Mouse (Mus musculus) ES-E14 (cell line): Measurements from ENCODE around the gene Uvrag. TPM values are rescaled to one million over a fixed set of nuclear protein-coding genes. Genes with fewer than 3 reads are reported as not detected.
A peak's percentile ranks its signal among the peaks of the same experiment; 100 is the strongest.

Source experiments
- DNase-seq: peaks from one replicate; pipeline ENCODE4 v3.0.0-alpha.2; 2013; ENCODE audit warnings: low read depth, low spot score
- H3K27ac ChIP-seq: 2 replicates; pipeline ENCODE4 v1.5.1; 2012; ENCODE audit warnings: low read depth, mild to moderate bottlenecking, low read length, moderate library complexity, mixed read lengths; ENCODE audit not compliant: poor library complexity, insufficient read depth, severe bottlenecking
- H3K36me3 ChIP-seq: 2 replicates; pipeline ENCODE4 v1.6.1; 2012; ENCODE audit warnings: mild to moderate bottlenecking, low read length, moderate library complexity, mixed read lengths; ENCODE audit not compliant: control insufficient read depth, poor library complexity, insufficient read depth, severe bottlenecking
- H3K4me1 ChIP-seq, 2 experiments: fragments of 150-350 bp in 1 of 2; sonication (generic) in 1 of 2; 2 replicates each; pipeline ENCODE4 v1.6.1; 2012; ENCODE audit warnings: low read length in 2 of 2, mild to moderate bottlenecking in 1 of 2, mixed read lengths in 1 of 2; ENCODE audit not compliant: control insufficient read depth in 2 of 2, insufficient read depth in 2 of 2, poor library complexity in 1 of 2
- H3K4me3 ChIP-seq, 2 experiments: fragments of 150-350 bp in 1 of 2; sonication (generic) in 1 of 2; 2 replicates each; pipeline ENCODE4 v1.5.1; 2012; ENCODE audit warnings: low read length in 2 of 2, low read depth in 1 of 2, mild to moderate bottlenecking in 1 of 2, mixed read lengths in 1 of 2; ENCODE audit not compliant: insufficient read depth in 1 of 2, poor library complexity in 1 of 2, severe bottlenecking in 1 of 2
- H3K9ac ChIP-seq: 2 replicates; pipeline ENCODE4 v1.6.1; 2012; ENCODE audit warnings: low read depth, mild to moderate bottlenecking, low read length, mixed read lengths; ENCODE audit not compliant: poor library complexity, insufficient read depth, severe bottlenecking
- H3K9me3 ChIP-seq: fragments of 150-350 bp; sonication (generic); 2 replicates; pipeline ENCODE4 v1.6.1; 2012; ENCODE audit warnings: low read depth, mild to moderate bottlenecking, low read length; ENCODE audit not compliant: control insufficient read depth, insufficient read depth
- CHD2 ChIP-seq: IDR thresholded peaks from 2 replicates; pipeline ENCODE4 v1.6.1; 2014; ENCODE audit warnings: mild to moderate bottlenecking, low read depth, low read length, inconsistent platforms
- HCFC1 ChIP-seq: IDR thresholded peaks from 2 replicates; pipeline ENCODE4 v1.6.1; 2012; ENCODE audit warnings: low read length, inconsistent platforms, borderline replicate concordance; ENCODE audit not compliant: insufficient read depth
- MAFK ChIP-seq: IDR thresholded peaks from 2 replicates; pipeline ENCODE4 v1.6.1; 2014; ENCODE audit warnings: mild to moderate bottlenecking, low read depth, low read length, inconsistent platforms; ENCODE audit not compliant: insufficient read depth
- ZC3H11A ChIP-seq: IDR thresholded peaks from 2 replicates; pipeline ENCODE4 v1.6.1; 2012; ENCODE audit warnings: low read depth, mild to moderate bottlenecking, inconsistent platforms, low read length, borderline replicate concordance
- ZNF384 ChIP-seq: IDR thresholded peaks from 2 replicates; pipeline ENCODE4 v1.6.1; 2012; ENCODE audit warnings: low read depth, low read length, inconsistent platforms
- in situ Hi-C, 2 experiments: fragments of 600-800 bp; cut with MboI; formaldehyde crosslinking; loops; one replicate each; pipeline ENCODE4 v1.15.1; 2025; ENCODE audit warnings: low sequenced_read_pairs in 2 of 2, inconsistent platforms in 1 of 2; ENCODE audit not compliant: unreplicated experiment in 2 of 2
- total RNA-seq: library from RNA; depleted of rRNA; stranded (reverse); fragments of 300-350 nt; gene quantifications from 2 replicates; pipeline ENCODE4 v1.2.3, GENCODE M21; 2012; rRNA removed

The Uvrag gene
- total RNA-seq, 1 experiment: 14.6 TPM

DNA sequence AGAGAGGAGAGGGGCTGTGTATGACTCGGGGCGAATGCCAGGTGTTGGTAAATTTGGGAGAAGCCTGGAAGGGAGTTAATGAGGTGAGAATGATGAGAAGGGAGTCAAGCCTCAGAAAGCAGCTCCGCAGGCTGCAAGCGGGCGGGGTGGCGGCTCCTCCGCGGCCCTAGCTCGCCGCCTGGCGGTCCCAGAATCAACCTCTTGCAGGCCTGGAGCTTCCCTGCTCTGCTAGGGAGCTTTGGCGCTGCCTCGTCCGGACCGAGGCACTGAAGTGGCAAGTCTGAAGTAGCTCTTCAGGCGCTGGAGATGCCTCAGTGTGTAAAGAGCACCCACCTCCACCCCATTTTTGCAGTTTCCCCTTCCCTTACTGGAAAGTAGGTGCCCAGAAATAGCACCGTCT lies 303.0 kb downstream of the Uvrag start:
- in situ Hi-C loops: loop anchor here in 1 of 2 experiments (25.0 kb wide), 1 partner anchor 574 kb away; no protein-coding TSS in a partner anchor
- no peak for DNase-seq
- H3K9ac ChIP-seq: no peak overlapping the region
- H3K4me1 ChIP-seq: peaks cover 0 to 5% of the 10 kb centered on the region in 2 experiments; a peak in 1 of 4 replicates
- H3K4me3 ChIP-seq: peak overlapping the region in 1 of 2 experiments; percentile 52; a peak in 2 of 4 replicates
- no peaks in the 10 kb centered on the region for H3K36me3 ChIP-seq
- TF ChIP-seq ZNF384 (no peak), HCFC1 (no peak), MAFK (no peak), ZC3H11A (no peak), CHD2 (no peak)
- H3K27ac ChIP-seq: no peak overlapping the region
- H3K9me3 ChIP-seq: no peaks in the 10 kb centered on the region

DNA sequence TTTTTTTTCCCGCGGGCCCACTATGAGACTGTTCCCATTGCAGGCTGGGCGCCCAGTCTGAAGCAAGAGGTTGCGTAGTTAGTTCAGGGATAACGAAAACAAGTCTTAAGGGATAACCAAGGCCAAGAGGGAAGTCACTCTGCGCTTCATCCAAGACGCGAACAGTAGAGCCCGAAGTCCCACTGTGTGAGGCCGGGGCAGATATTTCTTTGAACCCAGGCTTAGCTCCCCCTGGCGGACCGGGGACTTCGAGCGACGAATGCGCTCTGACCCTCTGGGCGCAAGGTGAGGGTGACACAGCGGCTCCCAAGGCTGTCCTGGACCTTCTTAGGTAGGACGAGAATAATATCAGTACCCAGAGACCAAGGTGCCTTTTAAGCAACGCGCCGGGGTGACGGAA lies 304.3 kb downstream of the Uvrag start:
- Histone ChIP-seq H3K9me3 (no peaks in the 10 kb centered on the region), H3K9ac (no peak overlapping the region), H3K36me3 (no peaks in the 10 kb centered on the region), H3K4me3 (peak overlapping the region in 1 of 2 experiments; percentile 41; a peak in 1 of 4 replicates), H3K4me1 (peaks cover 0 to 5% of the 10 kb centered on the region in 2 experiments; a peak in 1 of 4 replicates), H3K27ac (no peak overlapping the region)
- no peak for TF ChIP-seq CHD2
- TF ChIP-seq ZC3H11A: no peak
- TF ChIP-seq ZNF384: no peak
- TF ChIP-seq MAFK: no peak
- TF ChIP-seq HCFC1: no peak
- DNase-seq: peak; percentile 71
- in situ Hi-C loops: loop anchor here in 1 of 2 experiments (25.0 kb wide), 1 partner anchor 576 kb away; no protein-coding TSS in a partner anchor

GRCm38 (mm10) chr7:98835519-98836441 lies 305.2 kb downstream of the Uvrag start:
- no peaks in the 10 kb centered on the region for H3K36me3 ChIP-seq
- in situ Hi-C loops: loop anchor here in 1 of 2 experiments (25.0 kb wide), 1 partner anchor 577 kb away; no protein-coding TSS in a partner anchor
- peak overlapping the region; percentile 13; the same call in 1 of the 2 replicates for H3K9ac ChIP-seq
- H3K9me3 ChIP-seq: no peaks in the 10 kb centered on the region
- TF ChIP-seq ZNF384: no peak
- no peak for TF ChIP-seq MAFK
- H3K27ac ChIP-seq: no peak overlapping the region
- H3K4me3 ChIP-seq: peak overlapping the region; percentile 41 to 54
- H3K4me1 ChIP-seq: peaks cover 0 to 5% of the 10 kb centered on the region in 2 experiments; a peak in 1 of 4 replicates
- no peak for DNase-seq

Other genes with a start within 250 kb of the Uvrag start
- 16.4 and 17.0 TPM in 2 replicates for gene Dgat2, start 41.6 kb upstream of the Uvrag start, total RNA-seq
- 9.1 and 22.9 TPM in 2 replicates for gene Mogat2, start 97.5 kb upstream of the Uvrag start, total RNA-seq
- gene Map6, start 126.3 kb upstream of the Uvrag start, total RNA-seq: 6.7 and 13.5 TPM in 2 replicates
- 337 and 500 TPM in 2 replicates for gene Serpinh1, start 212.1 kb upstream of the Uvrag start, total RNA-seq
- 8.3 and 10.2 TPM in 2 replicates for gene Gdpd5, start 240.3 kb upstream of the Uvrag start, total RNA-seq